Mouse (Mus musculus): Measurements from ENCODE around the gene Slc24a5. TPM values are rescaled to one million over a fixed set of nuclear protein-coding genes. Genes with fewer than 3 reads are reported as not detected.
A peak's percentile ranks its signal among the peaks of the same experiment; 100 is the strongest.
"Not testable (repeated sequence)": the region's sequence is repeated elsewhere in the genome, so short reads cannot be mapped to it uniquely, and the experiment has no call there.

The Slc24a5 gene
- polyA plus RNA-seq, 1 experiment from 2014 or later: 5.6 TPM

- not testable (repeated sequence) for ATAC-seq (ENCODE audit: low read depth); H3K27me3 ChIP-seq (ENCODE audit: control insufficient read depth, insufficient read depth, low read depth, low read length); H3K27ac ChIP-seq (ENCODE audit: low read length); H3K4me2 ChIP-seq (ENCODE audit: low read depth, low read length); H3K9me3 ChIP-seq (replicated peaks; ENCODE audit: control insufficient read depth, low read length); H3K4me3 ChIP-seq (ENCODE audit: low read depth, low read length); H3K9ac ChIP-seq (ENCODE audit: low read depth, low read length); H3K4me1 ChIP-seq (ENCODE audit: control insufficient read depth, low read depth, low read length)
- peaks cover 15% of the 10 kb centered on the region for H3K36me3 ChIP-seq (ENCODE audit: control insufficient read depth, insufficient read depth)
- 65% methylated on average over 3 of the region's 3 CpGs for WGBS (ENCODE audit: insufficient replicate concordance)
Measured at GRCm38 (mm10) chr2:125092123-125092522, 24.2 kb downstream of the Slc24a5 start.

GRCm38 (mm10) chr2:125104491-125104890, 36.6 kb downstream of the Slc24a5 start:
- H3K4me2 ChIP-seq (ENCODE audit: low read depth, low read length); H3K4me3 ChIP-seq (ENCODE audit: low read depth, low read length); H3K9ac ChIP-seq (ENCODE audit: low read depth, low read length); H3K9me3 ChIP-seq (replicated peaks; ENCODE audit: control insufficient read depth, low read length); H3K4me1 ChIP-seq (ENCODE audit: control insufficient read depth, low read depth, low read length); H3K27me3 ChIP-seq (ENCODE audit: control insufficient read depth, insufficient read depth, low read depth, low read length); ATAC-seq (ENCODE audit: low read depth); H3K27ac ChIP-seq (ENCODE audit: low read length): not testable (repeated sequence)
- 94% methylated on average over 13 of the region's 13 CpGs for WGBS (ENCODE audit: insufficient replicate concordance)
- peaks cover 29% of the 10 kb centered on the region for H3K36me3 ChIP-seq (ENCODE audit: control insufficient read depth, insufficient read depth)

GRCm38 (mm10) chr2:125106536-125106935, 38.6 kb downstream of the Slc24a5 start:
- H3K4me1 ChIP-seq (ENCODE audit: control insufficient read depth, low read depth, low read length); H3K9ac ChIP-seq (ENCODE audit: low read depth, low read length); H3K4me3 ChIP-seq (ENCODE audit: low read depth, low read length); H3K27ac ChIP-seq (ENCODE audit: low read length); H3K9me3 ChIP-seq (replicated peaks; ENCODE audit: control insufficient read depth, low read length); H3K27me3 ChIP-seq (ENCODE audit: control insufficient read depth, insufficient read depth, low read depth, low read length); ATAC-seq (ENCODE audit: low read depth); H3K4me2 ChIP-seq (ENCODE audit: low read depth, low read length): not testable (repeated sequence)
- peaks cover 24% of the 10 kb centered on the region for H3K36me3 ChIP-seq (ENCODE audit: control insufficient read depth, insufficient read depth)
- WGBS (ENCODE audit: insufficient replicate concordance): 90% methylated on average over 4 of the region's 4 CpGs

- no peak overlapping the region for H3K4me2 ChIP-seq (ENCODE audit: low read depth, low read length)
- H3K27ac ChIP-seq (ENCODE audit: low read length): no peak overlapping the region
- ATAC-seq (ENCODE audit: low read depth): no peak
- peaks cover 5% of the 10 kb centered on the region; the same call in 1 of the 2 replicates for H3K36me3 ChIP-seq (ENCODE audit: control insufficient read depth, insufficient read depth)
- no peaks in the 10 kb centered on the region for H3K9me3 ChIP-seq (replicated peaks; ENCODE audit: control insufficient read depth, low read length)
- H3K4me3 ChIP-seq (ENCODE audit: low read depth, low read length): no peak overlapping the region
- 62% methylated on average over 6 of the region's 6 CpGs for WGBS (ENCODE audit: insufficient replicate concordance)
- H3K27me3 ChIP-seq (ENCODE audit: control insufficient read depth, insufficient read depth, low read depth, low read length): no peaks in the 10 kb centered on the region
- H3K4me1 ChIP-seq (ENCODE audit: control insufficient read depth, low read depth, low read length): peaks cover 18% of the 10 kb centered on the region
- H3K9ac ChIP-seq (ENCODE audit: low read depth, low read length): no peak overlapping the region
Measured at GRCm38 (mm10) chr2:125119381-125120110, 51.6 kb downstream of the Slc24a5 start.

- 13% methylated on average over 4 of the region's 4 CpGs for WGBS (ENCODE audit: insufficient replicate concordance)
- Histone ChIP-seq H3K4me2 (ENCODE audit: low read depth, low read length) (peak overlapping the region; percentile 89), H3K4me3 (ENCODE audit: low read depth, low read length) (peak overlapping the region; percentile 82), H3K9ac (ENCODE audit: low read depth, low read length) (peak overlapping the region; percentile 86), H3K4me1 (ENCODE audit: control insufficient read depth, low read depth, low read length) (peaks cover 18% of the 10 kb centered on the region), H3K36me3 (ENCODE audit: control insufficient read depth, insufficient read depth) (no peaks in the 10 kb centered on the region), H3K9me3 (replicated peaks; ENCODE audit: control insufficient read depth, low read length) (no peaks in the 10 kb centered on the region), H3K27me3 (ENCODE audit: control insufficient read depth, insufficient read depth, low read depth, low read length) (no peaks in the 10 kb centered on the region), H3K27ac (ENCODE audit: low read length) (no peak overlapping the region)
- ATAC-seq (ENCODE audit: low read depth): no peak
Measured at GRCm38 (mm10) chr2:125122288-125122623, 54.3 kb downstream of the Slc24a5 start.

GRCm38 (mm10) chr2:125122624-125123476, 54.9 kb downstream of the Slc24a5 start:
- Histone ChIP-seq H3K27me3 (ENCODE audit: control insufficient read depth, insufficient read depth, low read depth, low read length) (no peaks in the 10 kb centered on the region), H3K9me3 (replicated peaks; ENCODE audit: control insufficient read depth, low read length) (no peaks in the 10 kb centered on the region), H3K4me3 (ENCODE audit: low read depth, low read length) (peak overlapping the region; percentile 82), H3K9ac (ENCODE audit: low read depth, low read length) (peak overlapping the region; percentile 86), H3K27ac (ENCODE audit: low read length) (peak overlapping the region; percentile 69), H3K36me3 (ENCODE audit: control insufficient read depth, insufficient read depth) (no peaks in the 10 kb centered on the region), H3K4me1 (ENCODE audit: control insufficient read depth, low read depth, low read length) (peaks cover 18% of the 10 kb centered on the region), H3K4me2 (ENCODE audit: low read depth, low read length) (peak overlapping the region; percentile 89)
- under 1% methylated on average over 50 of the region's 59 CpGs for WGBS (ENCODE audit: insufficient replicate concordance)
- ATAC-seq (ENCODE audit: low read depth): peak; percentile 81

GRCm38 (mm10) chr2:125123477-125123852, 55.5 kb downstream of the Slc24a5 start, which contains the start of gene Myef2:
Myef2 (minus strand) TSS chr2:125123661.
- peak within 1 kb of the TSS; percentile 86 for H3K9ac ChIP-seq (ENCODE audit: low read depth, low read length)
- peak within 1 kb of the TSS; percentile 82 for H3K4me3 ChIP-seq (ENCODE audit: low read depth, low read length)
- no peaks in the 10 kb centered on the region for H3K9me3 ChIP-seq (replicated peaks; ENCODE audit: control insufficient read depth, low read length)

GRCm38 (mm10) chr2:125125824-125126223, 57.9 kb downstream of the Slc24a5 start:
- H3K9ac ChIP-seq (ENCODE audit: low read depth, low read length): no peak overlapping the region
- no peaks in the 10 kb centered on the region for H3K36me3 ChIP-seq (ENCODE audit: control insufficient read depth, insufficient read depth)
- peaks cover 11% of the 10 kb centered on the region for H3K4me1 ChIP-seq (ENCODE audit: control insufficient read depth, low read depth, low read length)
- H3K4me3 ChIP-seq (ENCODE audit: low read depth, low read length): no peak overlapping the region
- WGBS (ENCODE audit: insufficient replicate concordance): 22% methylated on average over 4 of the region's 4 CpGs
- H3K27ac ChIP-seq (ENCODE audit: low read length): no peak overlapping the region
- no peaks in the 10 kb centered on the region for H3K27me3 ChIP-seq (ENCODE audit: control insufficient read depth, insufficient read depth, low read depth, low read length)
- no peaks in the 10 kb centered on the region for H3K9me3 ChIP-seq (replicated peaks; ENCODE audit: control insufficient read depth, low read length)
- ATAC-seq (ENCODE audit: low read depth): no peak
- no peak overlapping the region for H3K4me2 ChIP-seq (ENCODE audit: low read depth, low read length)

More at GRCm38 (mm10) chr2:125123477-125123852, 55.5 kb downstream of the Slc24a5 start, which contains the start of gene Myef2:
- Histone ChIP-seq H3K4me2 (ENCODE audit: low read depth, low read length) (peak within 1 kb of the TSS; percentile 89), H3K27ac (ENCODE audit: low read length) (peak within 1 kb of the TSS; percentile 69), H3K4me1 (ENCODE audit: control insufficient read depth, low read depth, low read length) (peaks cover 18% of the 10 kb centered on the region), H3K27me3 (ENCODE audit: control insufficient read depth, insufficient read depth, low read depth, low read length) (no peaks in the 10 kb centered on the region), H3K36me3 (ENCODE audit: control insufficient read depth, insufficient read depth) (no peaks in the 10 kb centered on the region)
- peak; percentile 91 for ATAC-seq (ENCODE audit: low read depth)
- WGBS (ENCODE audit: insufficient replicate concordance): 1% methylated on average over 34 of the region's 48 CpGs

GRCm38 (mm10) chr2:125126792-125127191, 58.9 kb downstream of the Slc24a5 start:
- Histone ChIP-seq H3K4me2 (ENCODE audit: low read depth, low read length) (no peak overlapping the region), H3K4me3 (ENCODE audit: low read depth, low read length) (no peak overlapping the region), H3K36me3 (ENCODE audit: control insufficient read depth, insufficient read depth) (no peaks in the 10 kb centered on the region), H3K27me3 (ENCODE audit: control insufficient read depth, insufficient read depth, low read depth, low read length) (no peaks in the 10 kb centered on the region), H3K9me3 (replicated peaks; ENCODE audit: control insufficient read depth, low read length) (no peaks in the 10 kb centered on the region), H3K27ac (ENCODE audit: low read length) (no peak overlapping the region), H3K9ac (ENCODE audit: low read depth, low read length) (no peak overlapping the region), H3K4me1 (ENCODE audit: control insufficient read depth, low read depth, low read length) (peaks cover 5% of the 10 kb centered on the region)
- no peak for ATAC-seq (ENCODE audit: low read depth)
- 43% methylated on average over 3 of the region's 3 CpGs for WGBS (ENCODE audit: insufficient replicate concordance)
